9 mouse cellular contexts compared by ENCODE assay signal in the genomic region with DNA sequence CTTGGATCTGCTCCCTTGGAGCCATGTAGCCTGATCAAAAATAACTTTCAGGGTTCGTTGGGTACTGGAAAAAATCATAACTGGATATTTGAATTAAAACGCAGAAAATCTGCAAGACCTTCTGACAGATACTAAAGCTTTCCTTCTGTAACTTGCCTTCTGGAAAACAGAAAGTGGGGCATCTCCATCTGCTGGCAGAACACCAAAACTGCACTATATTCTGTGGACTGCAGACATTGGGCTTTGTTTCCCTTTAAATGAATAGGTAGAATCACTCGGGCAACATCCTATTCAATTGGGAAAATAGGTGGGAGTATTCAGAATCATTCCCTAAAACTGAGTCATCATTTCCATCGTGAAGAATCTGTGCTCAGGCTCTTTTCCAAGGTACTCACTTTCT.
A peak's percentile ranks its signal among the peaks of the same experiment; 100 is the strongest.
DNase-seq lines count a peak whose midpoint lies in the region; TF ChIP-seq lines count a peak whose summit lies in the region.
"Had no signal": no experiment of that assay in that cellular context is flagged by ENCODE, and none has a peak within 500 bp of the region (broad histone marks: within the 10 kb centered on the region; RNA-seq: fewer than 3 reads in every experiment).

No protein-coding gene starts in this region.

- H3K27me3 ChIP-seq in CH12.LX (replicated peaks) = no peaks in the 10 kb centered on the region
- H3K27me3 ChIP-seq: lung, embryonic 15.5 days had no signal

- in situ Hi-C loops in CH12.LX (cut with MboI; ENCODE audit: low pct_ligation_motif_present, low pct_unique_long_range_greater_than_20kb, low sequenced_read_pairs) = no loop called here

- TF ChIP-seq POLR2A in CH12.LX (IDR thresholded peaks at IDR 0.05; ENCODE audit: low read depth, low read length) = no peak

- no peaks in the 10 kb centered on the region for H3K79me2 ChIP-seq in CH12.LX (replicated peaks; ENCODE audit: control insufficient read depth, extremely low read depth, insufficient read depth, poor library complexity, severe bottlenecking)

- TF ChIP-seq CTCF in CH12.LX (conservative IDR thresholded peaks at IDR 0.05 in 1 of 2, IDR thresholded peaks at IDR 0.05 in 1 of 2; ENCODE audit: low read depth in 2 of 2, low read length in 2 of 2) = peak in 1 of 2 experiments; percentile 50; a peak in 2 of 4 replicates

- no peak overlapping the region for H3K4me3 ChIP-seq in CH12.LX (replicated peaks in 1 of 3; ENCODE audit: low read depth in 2 of 3, low read length in 2 of 3, poor library complexity in 1 of 3)
- H3K4me3 ChIP-seq: lung, embryonic 15.5 days had no signal

- TF ChIP-seq EP300 in CH12.LX (IDR thresholded peaks at IDR 0.05; ENCODE audit: low read length) = no peak

- DNase-seq in gastrocnemius, postnatal 10 days = peak; percentile 2
- DNase-seq in gastrocnemius, postnatal 25 days = no peak
- DNase-seq in CH12.LX (ENCODE audit: extremely low read depth) = peak; percentile 26
- DNase-seq in c-Kit-positive CD71-negative TER-119-negative erythroid progenitor cells, embryonic 14.5 days (ENCODE audit: low read depth) = peak; percentile 1
- DNase-seq in kidney, postnatal 10 days = peak; percentile 23
- DNase-seq in lung, postnatal 36 days = peak; percentile 8
- no peak for DNase-seq in thymus, postnatal 14 days
- DNase-seq in gastrocnemius, adult 8-10 months (ENCODE audit: low spot score in 2 of 2) = no peak

- no peak overlapping the region for H3K27ac ChIP-seq in CH12.LX (ENCODE audit: insufficient read depth, low read depth)
- H3K27ac ChIP-seq: lung, embryonic 15.5 days had no signal

- H3K4me2 ChIP-seq in CH12.LX (ENCODE audit: insufficient read depth, low read depth, poor library complexity, severe bottlenecking) = no peak overlapping the region
- H3K4me2 ChIP-seq: lung, embryonic 15.5 days had no signal

- TF ChIP-seq RAD21 in CH12.LX (IDR thresholded peaks at IDR 0.05; ENCODE audit: low read depth, low read length) = peak; percentile 43

- H3K9ac ChIP-seq in CH12.LX (ENCODE audit: insufficient read depth, low read depth) = no peak overlapping the region
- H3K9ac ChIP-seq: lung, embryonic 15.5 days had no signal

- no peaks in the 10 kb centered on the region for H3K9me3 ChIP-seq in CH12.LX (replicated peaks; ENCODE audit: low read length)
- H3K9me3 ChIP-seq: lung, embryonic 15.5 days had no signal

- H3K36me3 ChIP-seq in CH12.LX (replicated peaks in 1 of 2; ENCODE audit: control insufficient read depth in 1 of 2, insufficient read depth in 1 of 2, low read length in 1 of 2) = no peaks in the 10 kb centered on the region
- H3K36me3 ChIP-seq: lung, embryonic 15.5 days had no signal

- no peaks in the 10 kb centered on the region for H3K4me1 ChIP-seq in CH12.LX (ENCODE audit: control insufficient read depth in 1 of 2, insufficient read depth in 2 of 2)
- H3K4me1 ChIP-seq: lung, embryonic 15.5 days had no signal

- dilution Hi-C loops in CH12.LX (cut with MboI; ENCODE audit: extremely low pct_ligation_motif_present, extremely low pct_unique_long_range_greater_than_20kb, low sequenced_read_pairs) = no loop called here

TF ChIP-seq in CH12.LX, 34 proteins besides CTCF, POLR2A, EP300 and RAD21:
- TF ChIP-seq HCFC1 (IDR thresholded peaks at IDR 0.05; ENCODE audit: low read depth, low read length) = no peak
- peak; percentile 35; the same call in 1 of the 2 replicates for TF ChIP-seq SMC3 (IDR thresholded peaks at IDR 0.05; ENCODE audit: low read depth, low read length)

Comparison
In these comparisons a context has a peak if more than half of its experiments do, and no peak if none do; other contexts are left out.
1. DNase-seq: peak in gastrocnemius, postnatal 10 days (single experiment), CH12.LX (single experiment), c-Kit-positive CD71-negative TER-119-negative erythroid progenitor cells, embryonic 14.5 days (single experiment), kidney, postnatal 10 days (single experiment) and lung, postnatal 36 days (single experiment); none in gastrocnemius, postnatal 25 days (single experiment), thymus, postnatal 14 days (single experiment) and gastrocnemius, adult 8-10 months (0 of 2).